Mouse (Mus musculus): ENCODE results near the gene Hist1h2ai. TPM values are rescaled to one million over a fixed set of nuclear protein-coding genes. Genes with fewer than 3 reads are reported as not detected.

Hist1h2ai gene
- 10 to 100 TPM in 1 of 2 experiments, 1 to 10 TPM in 1; 8.5 to 16.3 TPM for polyA plus RNA-seq (2017; shearing (Covaris generic))

DNA sequence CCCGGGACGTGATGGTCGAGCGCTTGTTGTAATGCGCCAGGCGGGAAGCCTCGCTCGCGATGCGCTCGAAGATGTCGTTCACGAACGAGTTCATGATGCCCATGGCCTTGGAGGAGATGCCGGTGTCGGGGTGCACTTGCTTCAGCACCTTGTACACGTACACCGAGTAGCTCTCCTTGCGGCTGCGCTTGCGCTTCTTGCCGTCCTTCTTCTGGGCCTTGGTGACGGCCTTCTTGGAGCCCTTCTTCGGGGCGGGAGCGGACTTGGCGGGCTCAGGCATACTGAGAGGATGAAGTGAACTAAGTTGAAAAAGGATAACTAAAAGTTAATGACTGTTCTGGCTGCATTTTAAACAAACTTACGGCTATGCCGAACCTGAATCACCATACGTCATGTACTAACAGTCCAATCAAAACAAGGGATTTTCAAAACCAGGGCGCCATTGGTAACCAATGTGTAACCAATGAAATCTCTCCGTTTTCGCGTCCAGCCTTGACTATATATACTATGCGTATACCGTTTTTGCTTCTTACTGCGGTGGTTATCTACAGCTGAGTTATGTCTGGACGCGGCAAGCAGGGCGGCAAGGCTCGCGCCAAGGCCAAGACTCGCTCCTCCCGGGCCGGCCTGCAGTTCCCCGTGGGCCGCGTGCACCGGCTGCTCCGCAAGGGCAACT lies at the start of gene Hist1h2ai, which contains the start of gene Hist1h2bl:
Hist1h2ai (plus strand) TSS at position 559 of the 676 bp plus-strand sequence.
Hist1h2bl (minus strand) TSS at position 280 of the 676 bp plus-strand sequence.

DNA sequence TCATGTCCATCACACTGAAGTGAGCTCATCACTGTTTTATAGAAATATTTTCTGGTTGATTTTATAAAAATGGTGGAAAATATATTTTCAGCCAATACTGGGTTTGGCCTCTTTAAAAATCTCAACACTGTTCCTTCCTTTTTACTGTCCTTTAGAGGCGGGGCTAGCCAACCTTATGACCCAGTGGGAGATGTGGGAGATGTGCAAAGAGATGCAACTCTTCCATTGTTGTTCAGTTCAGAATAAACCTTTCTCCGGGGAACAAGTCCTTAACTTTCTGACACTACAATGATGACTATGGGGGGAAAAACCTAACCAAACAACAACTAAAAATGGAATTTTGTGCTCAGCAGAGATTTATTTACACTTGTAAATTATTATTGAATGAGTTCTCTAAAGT lies 38.9 kb upstream of the Hist1h2ai start, which contains the start of gene Olfr1360:
Olfr1360 (minus strand) TSS at position 101 of the 400 bp plus-strand sequence.

DNA sequence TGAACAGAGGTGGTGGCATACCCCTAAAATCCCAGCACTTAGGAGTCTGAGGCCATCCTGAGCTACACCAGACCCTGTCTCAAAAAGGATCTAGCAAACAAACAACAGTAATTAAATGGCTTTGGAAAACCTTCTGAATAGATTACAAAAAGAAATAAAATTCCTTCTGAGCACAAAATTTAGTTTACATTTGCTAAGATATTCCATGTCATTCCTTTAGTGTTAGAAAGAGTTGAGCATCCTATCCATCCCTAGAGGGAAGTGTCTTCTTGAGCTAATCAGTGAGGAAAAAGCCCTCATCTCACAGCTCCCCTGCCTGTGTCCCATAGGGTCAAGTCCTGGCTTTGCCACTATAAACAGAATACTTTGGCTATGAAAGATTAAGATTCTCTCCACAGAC lies 18.4 kb upstream of the Hist1h2ai start, which contains the start of gene Olfr1359:
Olfr1359 (plus strand) TSS at position 301 of the 400 bp plus-strand sequence.

GRCm38 (mm10) chr13:21717397-21718357 lies 1.5 kb downstream of the Hist1h2ai start, which contains the start of gene Hist1h3h:
TSS of gene Hist1h3h (plus strand) at chr13:21717659.

GRCm38 (mm10) chr13:21721757-21722372 lies 5.6 kb downstream of the Hist1h2ai start, which contains the start of gene Hist1h2bm:
TSS of gene Hist1h2bm (plus strand) at chr13:21722044.

DNA sequence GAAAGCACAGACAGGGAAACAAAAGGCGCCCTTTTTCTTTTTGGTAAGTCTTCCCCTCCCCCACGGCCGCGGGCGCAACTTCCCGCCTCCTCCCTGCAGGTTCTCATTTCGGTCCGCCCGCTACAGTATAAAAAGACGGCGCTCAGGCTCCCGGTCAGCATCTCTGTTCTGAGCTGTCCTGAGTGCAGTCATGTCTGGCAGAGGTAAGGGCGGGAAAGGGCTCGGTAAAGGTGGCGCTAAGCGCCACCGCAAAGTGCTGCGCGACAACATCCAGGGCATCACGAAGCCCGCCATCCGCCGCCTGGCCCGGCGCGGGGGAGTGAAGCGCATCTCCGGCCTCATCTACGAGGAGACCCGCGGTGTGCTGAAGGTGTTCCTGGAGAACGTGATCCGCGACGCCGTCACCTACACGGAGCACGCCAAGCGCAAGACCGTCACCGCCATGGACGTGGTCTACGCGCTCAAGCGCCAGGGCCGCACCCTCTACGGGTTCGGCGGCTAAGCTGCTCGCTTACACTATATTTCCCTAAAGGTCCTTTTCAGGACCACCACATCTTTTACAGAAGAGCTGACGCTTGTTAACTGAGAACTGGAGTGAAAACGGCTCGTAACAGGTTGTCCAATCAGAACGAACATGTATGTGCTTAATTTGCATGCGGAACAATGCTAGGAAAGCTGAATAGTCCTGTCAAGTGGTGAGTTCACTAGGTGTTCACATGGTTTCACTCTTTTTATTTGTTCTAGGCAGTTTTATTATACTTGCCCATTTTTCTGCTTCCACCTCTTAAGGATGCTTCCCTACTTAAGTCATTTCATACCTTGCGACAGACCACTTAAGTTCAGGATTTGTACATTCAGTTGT lies 18.9 kb downstream of the Hist1h2ai start, which contains the start of gene Hist1h4j:
Hist1h4j (plus strand) TSS at position 159 of the 862 bp plus-strand sequence.

GRCm38 (mm10) chr13:21750159-21751017 lies 34.2 kb downstream of the Hist1h2ai start, which contains the start of gene Hist1h4k:
TSS of gene Hist1h4k (minus strand) at chr13:21750505.

GRCm38 (mm10) chr13:21753524-21754285 lies 37.5 kb downstream of the Hist1h2ai start, which contains the start of the genes Hist1h2ak and Hist1h2bn:
TSS of gene Hist1h2ak (minus strand) at chr13:21753827.
TSS of gene Hist1h2bn (plus strand) at chr13:21754123.

Other genes starting within 250 kb of the Hist1h2ai start
- not detected for gene Nkapl, start 247.9 kb upstream of the Hist1h2ai start, polyA plus RNA-seq (2017; shearing (Covaris generic))
- not detected for gene Zkscan4, start 237.5 kb upstream of the Hist1h2ai start, polyA plus RNA-seq (2017; shearing (Covaris generic))
- not detected for gene Gm10065, start 237.0 kb upstream of the Hist1h2ai start, polyA plus RNA-seq (2017; shearing (Covaris generic))
- under 1 TPM; 0.18 TPM for gene AK157302, start 221.2 kb upstream of the Hist1h2ai start, polyA plus RNA-seq (2017; shearing (Covaris generic))
- gene Gm11273, start 215.0 kb upstream of the Hist1h2ai start, polyA plus RNA-seq (2017; shearing (Covaris generic)): 10 to 100 TPM; 17.3 to 21.5 TPM
- gene Zkscan8, start 185.3 kb upstream of the Hist1h2ai start, polyA plus RNA-seq (2017; shearing (Covaris generic)): 1 to 10 TPM; 3.9 to 5.7 TPM
- not detected for gene Olfr1366, start 173.6 kb upstream of the Hist1h2ai start, polyA plus RNA-seq (2017; shearing (Covaris generic))
- gene Olfr1535, start 156.5 kb upstream of the Hist1h2ai start, polyA plus RNA-seq (2017; shearing (Covaris generic)): under 1 TPM; 0.08 to 0.29 TPM
- not detected for gene Olfr1364, start 134.7 kb upstream of the Hist1h2ai start, polyA plus RNA-seq (2017; shearing (Covaris generic))
- gene Olfr1362, start 102.4 kb upstream of the Hist1h2ai start, polyA plus RNA-seq (2017; shearing (Covaris generic)): not detected
- not detected for gene Olfr11, start 73.9 kb upstream of the Hist1h2ai start, polyA plus RNA-seq (2017; shearing (Covaris generic))
- gene Olfr1361, start 53.0 kb upstream of the Hist1h2ai start, polyA plus RNA-seq (2017; shearing (Covaris generic)): not detected
- under 1 TPM in 1 of 2 experiments, not detected in 1; 0.09 TPM for gene Olfr1360, start 39.0 kb upstream of the Hist1h2ai start, polyA plus RNA-seq (2017; shearing (Covaris generic))
- not detected for gene Olfr1359, start 18.3 kb upstream of the Hist1h2ai start, polyA plus RNA-seq (2017; shearing (Covaris generic))
- under 1 TPM; 0.64 to 0.91 TPM for gene Hist1h2bl, start 279 bp upstream of the Hist1h2ai start, polyA plus RNA-seq (2017; shearing (Covaris generic))
- gene Hist1h3h, start 1.2 kb downstream of the Hist1h2ai start, polyA plus RNA-seq (2017; shearing (Covaris generic)): 1 to 10 TPM; 3.5 to 6.8 TPM
- gene Hist1h2bm, start 5.6 kb downstream of the Hist1h2ai start, polyA plus RNA-seq (2017; shearing (Covaris generic)): 1 to 10 TPM; 1.4 to 2.6 TPM
- gene Hist1h4j, start 18.6 kb downstream of the Hist1h2ai start, polyA plus RNA-seq (2017; shearing (Covaris generic)): 1 to 10 TPM in 1 of 2 experiments, not detected in 1; 1.2 TPM
- gene Hist1h4k, start 34.1 kb downstream of the Hist1h2ai start, polyA plus RNA-seq (2017; shearing (Covaris generic)): 10 to 100 TPM; 14.4 to 26.1 TPM
- gene Hist1h2ak, start 37.4 kb downstream of the Hist1h2ai start, polyA plus RNA-seq (2017; shearing (Covaris generic)): 1 to 10 TPM; 5.2 to 7.9 TPM
- gene Hist1h2bn, start 37.7 kb downstream of the Hist1h2ai start, polyA plus RNA-seq (2017; shearing (Covaris generic)): 1 to 10 TPM in 1 of 2 experiments, not detected in 1; 3.5 TPM
- gene Hist1h1b, start 64.2 kb downstream of the Hist1h2ai start, polyA plus RNA-seq (2017; shearing (Covaris generic)): 10 to 100 TPM; 12.2 to 12.7 TPM
- gene Hist1h3i, start 66.9 kb downstream of the Hist1h2ai start, polyA plus RNA-seq (2017; shearing (Covaris generic)): 1 to 10 TPM; 1.3 to 2.5 TPM
- gene Hist1h2an, start 70.8 kb downstream of the Hist1h2ai start, polyA plus RNA-seq (2017; shearing (Covaris generic)): 10 to 100 TPM in 1 of 2 experiments, 1 to 10 TPM in 1; 1.0 to 13.1 TPM
- 1 to 10 TPM in 1 of 2 experiments, not detected in 1; 1.5 TPM for gene Hist1h2bp, start 71.0 kb downstream of the Hist1h2ai start, polyA plus RNA-seq (2017; shearing (Covaris generic))
- gene Hist1h2bq, start 93.8 kb downstream of the Hist1h2ai start, polyA plus RNA-seq (2017; shearing (Covaris generic)): 10 to 100 TPM; 10.3 to 13.9 TPM
- not detected for gene Hist1h2ao, start 94.0 kb downstream of the Hist1h2ai start, polyA plus RNA-seq (2017; shearing (Covaris generic))
- 10 to 100 TPM; 27.8 to 33.8 TPM for gene Hist1h4m, start 95.3 kb downstream of the Hist1h2ai start, polyA plus RNA-seq (2017; shearing (Covaris generic))
- 10 to 100 TPM in 1 of 2 experiments, 1 to 10 TPM in 1; 6.0 to 10.8 TPM for gene Hist1h4n, start 115.8 kb downstream of the Hist1h2ai start, polyA plus RNA-seq (2017; shearing (Covaris generic))
- gene Hist1h2ap, start 117.1 kb downstream of the Hist1h2ai start, polyA plus RNA-seq (2017; shearing (Covaris generic)): 100 to 1,000 TPM; 513 to 599 TPM
- 10 to 100 TPM; 10.1 to 13.9 TPM for gene Hist1h2br, start 117.3 kb downstream of the Hist1h2ai start, polyA plus RNA-seq (2017; shearing (Covaris generic))
- gene Zfp184, start 228.7 kb downstream of the Hist1h2ai start, polyA plus RNA-seq (2017; shearing (Covaris generic)): under 1 TPM in 1 of 2 experiments, not detected in 1; 0.09 TPM

Data from activated CD4-positive, CD25-positive, alpha-beta regulatory T cell (primary cell).